Mouse (Mus musculus) cerebellum, adult 11 months (tissue): ENCODE measurements around the gene Zkscan1.

Experiments
- DNase-seq: peaks from one replicate; pipeline ENCODE4 v3.0.0; 2022

Gene Zkscan1

DNA sequence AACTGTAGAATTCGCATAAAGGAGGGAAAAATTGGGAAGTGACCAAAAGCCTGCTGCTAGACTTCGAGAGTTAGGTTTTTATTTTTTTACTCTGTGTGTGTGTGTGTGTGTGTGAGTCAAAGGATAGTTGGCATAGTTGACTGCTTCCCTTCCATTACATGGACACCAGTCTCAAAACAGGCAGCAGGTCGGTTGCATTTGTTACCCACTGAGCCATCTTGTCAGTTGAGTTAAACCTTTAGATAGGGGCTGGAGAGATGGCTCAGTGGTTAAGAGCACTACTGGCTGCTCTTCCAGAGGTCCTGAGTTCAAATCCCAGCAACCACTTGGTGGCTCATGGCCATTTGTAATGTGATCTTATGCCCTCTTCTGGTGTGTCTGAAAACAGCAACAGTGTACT lies 33.2 kb downstream of the Zkscan1 start:
- no peak for DNase-seq

DNA sequence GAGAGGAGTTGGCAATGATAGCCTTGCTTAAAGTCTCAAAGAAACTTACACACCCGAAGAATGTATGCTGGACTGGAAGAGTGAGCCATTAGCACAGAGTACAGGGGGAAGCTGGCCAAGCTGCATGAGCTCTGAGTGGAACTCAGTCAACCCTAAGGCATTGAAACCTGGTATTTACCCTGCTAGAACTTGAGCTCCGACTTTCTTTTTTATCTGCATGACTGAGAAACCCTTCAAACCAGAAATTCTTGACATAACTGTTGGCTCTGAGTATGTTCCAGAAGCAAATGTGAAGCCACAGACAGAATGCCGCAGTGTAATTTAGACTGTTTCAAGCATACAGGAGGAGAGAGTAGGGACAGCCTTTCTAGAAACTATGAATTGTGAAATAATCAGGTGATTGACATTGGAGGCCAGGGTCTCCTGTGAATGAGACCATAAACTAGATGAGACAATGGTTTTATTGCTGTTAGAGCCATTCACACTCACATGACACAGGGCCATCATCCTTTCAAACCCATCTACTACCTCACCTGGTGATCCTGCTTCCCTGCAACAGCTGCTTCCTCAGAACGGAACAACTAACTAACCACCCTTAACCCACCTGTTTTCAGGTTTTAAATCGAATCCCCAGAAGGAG lies 47.7 kb downstream of the Zkscan1 start:
- no peak for DNase-seq

DNA sequence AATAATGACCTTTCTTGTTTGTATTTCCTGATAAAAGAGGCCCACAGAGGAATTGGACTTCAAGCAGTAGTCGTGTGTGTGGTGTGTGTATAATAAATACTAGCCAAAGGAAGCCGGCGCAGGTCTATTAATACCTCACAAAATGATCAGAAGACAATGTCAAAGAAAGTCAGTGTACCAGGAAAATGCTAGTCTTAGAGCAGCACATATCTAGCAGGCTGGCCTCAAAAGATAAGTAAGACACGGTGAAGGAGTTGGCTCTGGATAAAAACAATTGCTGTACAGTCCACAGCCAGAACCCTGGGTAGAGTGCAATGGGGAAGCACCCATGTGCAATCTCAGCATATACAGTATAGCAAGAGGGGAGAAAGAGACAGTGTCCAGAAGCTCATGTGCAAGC lies 52.4 kb downstream of the Zkscan1 start:
- no peak for DNase-seq

DNA sequence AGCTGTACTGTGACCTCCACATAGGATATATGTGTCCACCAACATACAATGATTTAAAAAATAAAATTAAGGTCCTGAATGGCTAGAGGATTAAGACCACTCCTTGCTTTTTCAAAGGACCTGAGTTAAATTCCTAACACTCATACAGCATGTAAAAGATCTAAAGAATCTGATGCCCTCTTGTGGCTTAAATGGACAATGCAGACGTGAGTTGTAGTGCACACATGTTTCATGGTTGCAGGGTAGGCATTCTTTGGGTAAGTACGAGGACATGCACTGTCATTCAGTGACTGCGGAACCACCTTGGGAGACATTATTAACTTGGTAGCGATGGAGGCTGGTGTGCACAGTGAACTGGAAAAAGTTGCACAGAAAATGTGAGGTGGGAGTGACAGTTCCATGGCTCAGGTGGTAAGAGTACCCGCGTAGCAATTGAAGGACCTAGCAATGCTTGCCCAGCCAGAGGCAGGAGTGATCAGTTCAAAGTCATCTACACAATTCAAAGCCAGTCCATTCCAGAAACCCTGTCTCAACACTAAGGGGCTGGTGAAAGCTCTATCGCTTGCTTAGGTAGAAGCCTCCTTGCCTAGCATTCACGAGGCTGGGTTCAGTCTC lies 53.2 kb downstream of the Zkscan1 start:
- DNase-seq: no peak

DNA sequence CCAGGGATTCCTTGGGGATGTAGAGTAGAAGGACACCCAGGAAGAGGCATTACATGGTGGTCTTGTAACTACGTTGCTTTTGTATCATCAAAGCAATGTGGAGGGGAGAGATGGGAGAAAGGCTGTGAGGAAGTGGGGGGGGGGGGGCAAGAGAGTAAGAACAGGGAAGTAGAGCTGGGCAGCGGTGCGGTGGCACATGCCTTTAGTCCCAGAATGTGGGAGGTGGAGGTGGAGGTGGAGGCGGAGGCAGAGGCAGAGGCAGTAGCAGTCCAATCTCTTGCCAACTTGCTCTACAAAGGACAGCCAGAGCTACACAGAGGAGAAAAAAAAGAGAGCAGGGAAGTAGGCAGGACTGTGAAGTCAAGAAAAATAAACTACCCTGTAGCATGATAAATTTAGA lies 53.7 kb downstream of the Zkscan1 start:
- DNase-seq: no peak

GRCm38 (mm10) chr5:138154390-138154789 lies 69.5 kb downstream of the Zkscan1 start:
- DNase-seq: no peak

DNA sequence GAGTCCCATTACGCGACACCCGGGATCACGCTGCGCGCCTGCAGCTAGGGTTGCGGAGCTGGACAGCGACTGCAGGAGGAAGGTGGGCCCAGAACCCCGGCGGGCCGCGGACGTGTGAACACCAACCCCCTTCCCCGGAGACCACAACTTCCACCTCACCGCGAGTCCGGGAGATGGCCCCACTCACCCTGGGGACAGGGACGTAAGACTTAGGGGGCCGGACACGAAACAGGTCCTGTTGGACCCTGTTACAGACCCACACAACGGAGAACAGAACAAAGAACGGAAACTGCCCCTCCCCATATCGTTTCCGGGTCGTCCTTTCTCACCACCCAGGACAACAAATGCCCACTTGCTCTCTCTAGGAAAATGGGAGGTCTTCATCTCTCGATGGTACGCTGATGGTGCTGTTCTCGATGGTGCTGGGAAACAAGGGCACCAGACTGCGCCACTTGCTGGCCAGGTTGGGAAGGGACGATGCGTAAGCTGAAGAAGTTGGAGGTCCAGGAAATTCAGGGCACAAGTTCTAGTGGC lies 70.6 kb downstream of the Zkscan1 start, which contains the start of gene Zfp113:
Gene Zfp113 (minus strand): TSS at position 302 of the 534 bp plus-strand sequence.
- DNase-seq: peak; percentile 85
